Mouse (Mus musculus) B cell, adult (primary cell): ENCODE results near the gene Psmc5. TPM values are rescaled to one million over a fixed set of nuclear protein-coding genes. Genes with fewer than 3 reads are reported as not detected.

Experiments
- total RNA-seq: library from RNA; stranded (reverse); gene quantifications from 4 replicates; pipeline ENCODE4 v1.2.4, GENCODE M21; 2023; ENCODE audit not compliant: inconsistent age

Psmc5 gene
- 53.8 to 56.1 TPM (median 55.2 TPM) in 4 replicates for total RNA-seq

DNA sequence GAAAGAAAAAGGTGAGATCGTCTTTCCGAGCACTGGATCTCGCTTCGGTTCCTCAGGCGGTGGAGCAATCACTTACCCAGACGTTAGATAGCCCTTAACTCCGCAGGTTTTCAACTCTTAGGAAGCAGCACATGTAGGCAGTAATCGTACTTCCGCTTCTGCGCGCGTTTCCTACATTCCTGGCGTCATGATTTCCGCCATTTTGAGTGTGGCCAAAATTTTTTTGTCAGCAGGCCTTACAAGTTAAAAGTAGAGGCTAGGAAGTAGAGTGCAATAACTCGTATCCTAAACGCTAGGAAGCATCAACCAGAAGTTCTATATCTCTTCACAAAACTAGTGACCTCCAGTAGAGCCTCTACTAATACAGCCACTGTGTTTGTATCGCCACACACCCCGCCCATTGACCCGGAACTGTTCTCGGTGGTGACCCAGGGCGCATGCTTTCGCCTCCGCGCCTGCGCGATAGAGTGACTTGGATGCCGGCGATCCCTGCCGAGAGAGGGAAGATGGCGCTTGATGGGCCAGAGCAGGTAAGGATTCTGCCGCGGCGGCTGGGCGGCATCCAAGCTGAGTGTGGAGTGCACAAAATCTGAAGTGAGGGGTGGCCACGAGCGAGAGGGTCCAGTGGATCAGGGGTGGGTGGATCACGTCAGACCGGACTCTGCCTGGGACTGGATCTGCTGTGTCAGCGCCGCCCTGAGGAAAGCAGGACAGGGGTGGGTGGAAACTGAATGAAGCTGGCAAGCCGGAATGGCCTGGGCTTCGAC lies at the start of gene Psmc5, which contains the start of gene Ftsj3:
TSS of gene Psmc5 (plus strand) at position 470 of the 767 bp plus-strand sequence.
TSS of gene Ftsj3 (minus strand) at position 395 of the 767 bp plus-strand sequence.

DNA sequence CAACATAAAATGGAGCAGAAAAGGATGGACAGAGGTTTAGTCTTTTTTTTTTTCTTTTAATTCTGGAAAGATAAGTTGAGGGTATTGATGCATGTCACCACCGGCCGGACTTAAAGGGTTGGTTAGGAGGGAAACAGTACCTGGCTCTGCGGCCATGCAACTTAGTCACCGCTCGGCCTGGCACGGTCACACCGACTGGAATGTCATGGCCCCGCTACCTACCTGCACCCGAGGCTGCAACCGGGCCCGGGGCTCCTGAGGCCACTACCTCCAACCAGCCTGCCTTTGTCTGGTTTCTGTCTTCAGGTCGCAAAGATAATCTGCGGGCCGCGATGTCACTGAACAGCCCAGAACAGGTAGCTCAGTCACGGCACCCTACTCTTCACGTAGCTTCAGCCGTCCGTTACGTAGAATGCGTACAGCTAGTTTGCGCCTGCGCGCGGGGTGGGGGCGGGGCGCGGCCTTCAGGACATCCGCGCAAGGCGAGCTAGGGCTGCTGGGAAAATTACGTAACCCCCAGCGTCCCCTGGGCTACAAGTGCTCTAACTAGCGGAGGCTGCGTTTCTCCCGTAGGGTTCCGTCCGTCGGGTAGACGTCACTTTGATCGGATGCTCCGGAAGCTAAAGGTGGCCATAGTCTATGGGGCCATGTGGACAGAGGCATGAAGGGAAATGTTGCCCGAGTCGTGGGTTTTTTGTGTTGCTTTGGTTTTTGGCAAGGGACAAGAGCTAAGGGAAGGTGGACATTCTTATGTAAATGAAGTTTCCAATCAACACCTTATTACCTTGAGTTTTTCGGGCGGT lies 39.8 kb upstream of the Psmc5 start, which contains the start of gene Ccdc47:
TSS of gene Ccdc47 (minus strand) at position 418 of the 803 bp plus-strand sequence.

DNA sequence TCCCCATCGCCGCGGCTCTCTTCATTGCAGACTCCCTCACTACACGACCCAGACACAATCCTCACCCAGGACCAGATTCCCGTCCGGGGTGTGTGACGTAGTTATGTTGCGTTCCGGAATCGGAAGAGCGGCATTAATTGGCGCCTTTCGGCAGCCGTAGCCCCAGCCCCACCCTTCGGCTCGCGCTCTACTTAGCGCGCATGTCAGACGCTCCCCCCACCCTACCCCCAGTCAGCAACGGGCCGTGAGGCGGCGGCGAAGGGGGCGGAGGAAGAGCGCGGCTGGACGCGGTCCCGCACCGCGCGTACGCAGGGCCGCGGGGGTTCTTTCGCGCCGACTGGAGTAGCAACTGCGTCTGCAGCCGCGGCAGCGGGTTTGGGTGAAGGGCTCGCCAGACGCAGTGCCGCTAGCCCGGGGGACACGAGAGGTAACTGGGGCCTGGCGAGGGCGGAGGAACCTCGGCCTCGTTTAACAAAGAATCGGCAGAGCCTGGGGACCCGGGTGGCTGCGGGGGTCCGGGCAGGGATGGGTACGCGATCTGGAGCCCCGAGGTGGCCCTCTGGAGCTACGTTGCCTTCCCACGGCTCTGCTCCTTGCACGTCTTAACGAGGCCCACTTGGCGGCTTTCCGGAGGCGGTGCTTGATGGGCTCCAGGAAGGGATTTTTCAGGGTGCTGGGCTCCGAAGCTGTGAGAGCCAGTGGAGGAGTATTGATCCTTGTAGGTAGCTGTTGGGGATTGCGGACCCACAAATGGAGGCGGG lies 39.0 kb upstream of the Psmc5 start, which contains the start of gene Ddx42:
TSS of gene Ddx42 (plus strand) at position 197 of the 761 bp plus-strand sequence.

GRCm38 (mm10) chr11:106272644-106273310 lies 16.8 kb downstream of the Psmc5 start, which contains the start of gene Smarcd2:
Smarcd2 (minus strand) TSS chr11:106272972.

GRCm38 (mm10) chr11:106276454-106276853 lies 20.5 kb downstream of the Psmc5 start, which contains the start of gene Tcam1:
Tcam1 (plus strand) TSS chr11:106276672.

DNA sequence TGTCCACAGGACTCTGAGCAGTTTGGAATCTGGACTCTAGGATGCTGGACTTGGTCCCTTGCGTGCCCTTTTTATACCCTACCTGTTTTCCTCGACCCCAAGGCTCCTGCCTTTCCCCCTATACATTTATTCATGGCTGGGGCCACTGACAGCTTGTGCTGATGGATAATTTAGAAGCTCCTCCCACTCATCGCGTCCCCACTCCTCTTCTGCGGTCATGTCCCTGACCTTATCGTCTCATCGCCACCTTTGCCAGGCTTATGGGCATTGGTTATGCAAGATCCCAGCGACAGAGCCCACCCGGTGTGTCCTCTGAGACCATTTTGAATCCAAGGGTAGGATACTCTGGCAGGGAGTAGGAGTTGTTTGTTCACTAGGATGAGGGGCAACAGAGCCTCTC lies 45.8 kb downstream of the Psmc5 start, which contains the start of gene Gh:
TSS of gene Gh (minus strand) at position 101 of the 400 bp plus-strand sequence.

Other genes starting within 250 kb of the Psmc5 start
- gene Kcnh6, start 248.0 kb upstream of the Psmc5 start, total RNA-seq = 0.19 to 0.30 TPM (median 0.21 TPM) in 3 of 4 replicates, not detected in the other
- 72.4 to 74.5 TPM (median 73.0 TPM) in 4 replicates for gene Dcaf7, start 219.3 kb upstream of the Psmc5 start, total RNA-seq
- gene Taco1, start 190.1 kb upstream of the Psmc5 start, total RNA-seq = 5.2 to 8.4 TPM (median 7.6 TPM) in 4 replicates
- gene Map3k3, start 171.5 kb upstream of the Psmc5 start, total RNA-seq = 124 to 129 TPM (median 126 TPM) in 4 replicates
- 5.4 to 8.3 TPM (median 7.5 TPM) in 4 replicates for gene Gm10840, start 95.3 kb upstream of the Psmc5 start, total RNA-seq
- 461 to 507 TPM (median 495 TPM) in 4 replicates for gene Limd2, start 95.3 kb upstream of the Psmc5 start, total RNA-seq
- 38.4 to 47.5 TPM (median 40.2 TPM) in 4 replicates for gene Strada, start 54.0 kb upstream of the Psmc5 start, total RNA-seq
- 38.3 to 41.8 TPM (median 41.1 TPM) in 4 replicates for gene Ccdc47, start 39.8 kb upstream of the Psmc5 start, total RNA-seq
- 65.5 to 75.6 TPM (median 66.4 TPM) in 4 replicates for gene Ddx42, start 39.2 kb upstream of the Psmc5 start, total RNA-seq
- gene Ftsj3, start 75 bp upstream of the Psmc5 start, total RNA-seq = 70.2 to 79.6 TPM (median 73.7 TPM) in 4 replicates
- gene Smarcd2, start 16.8 kb downstream of the Psmc5 start, total RNA-seq = 144 to 162 TPM (median 152 TPM) in 4 replicates
- gene Tcam1, start 20.5 kb downstream of the Psmc5 start, total RNA-seq = 0.15 to 0.39 TPM (median 0.30 TPM) in 3 of 4 replicates, not detected in the other
- 8.3 to 13.3 TPM (median 9.1 TPM) in 4 replicates for gene Gh, start 45.7 kb downstream of the Psmc5 start, total RNA-seq
- gene Cd79b, start 58.6 kb downstream of the Psmc5 start, total RNA-seq = 1,392 to 1,524 TPM (median 1,430 TPM) in 4 replicates
- gene Scn4a, start 97.1 kb downstream of the Psmc5 start, total RNA-seq = 19.4 to 26.9 TPM (median 20.8 TPM) in 4 replicates
- gene Prr29, start 109.3 kb downstream of the Psmc5 start, total RNA-seq = not detected in 4 replicates
- gene Icam2, start 131.9 kb downstream of the Psmc5 start, total RNA-seq = 79.2 to 90.0 TPM (median 84.4 TPM) in 4 replicates
- gene Ern1, start 231.7 kb downstream of the Psmc5 start, total RNA-seq = 9.8 to 12.4 TPM (median 10.6 TPM) in 4 replicates